Mouse (Mus musculus) lung, adult 18-20 months (tissue): ENCODE results near the gene Adam1a.

ENCODE experiments used
- DNase-seq, 2 experiments: peaks; one replicate each; pipeline ENCODE4 v3.0.0; 2022; ENCODE audit warnings: mixed read lengths in 2 of 2

Gene Adam1a

DNA sequence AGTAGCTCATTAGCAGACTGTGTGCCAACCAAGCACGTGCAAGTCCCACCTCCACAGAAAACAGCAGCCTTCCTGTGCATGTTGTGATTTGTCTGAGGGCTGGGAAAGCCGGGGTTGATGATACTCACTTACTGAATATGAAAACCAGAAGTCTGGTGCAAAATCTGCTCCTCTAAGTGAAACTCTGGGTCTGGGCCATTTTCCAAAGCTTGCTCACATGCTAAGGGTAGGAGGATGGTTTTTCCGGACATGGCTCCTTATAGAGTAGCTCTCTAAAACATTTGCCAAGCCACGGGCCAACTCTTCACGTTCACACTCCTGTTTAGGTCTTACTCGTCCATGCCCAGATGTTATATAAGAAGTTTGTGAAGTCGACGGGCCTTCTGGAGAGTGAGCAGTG lies 52.0 kb downstream of the Adam1a start:
- no peak for DNase-seq

DNA sequence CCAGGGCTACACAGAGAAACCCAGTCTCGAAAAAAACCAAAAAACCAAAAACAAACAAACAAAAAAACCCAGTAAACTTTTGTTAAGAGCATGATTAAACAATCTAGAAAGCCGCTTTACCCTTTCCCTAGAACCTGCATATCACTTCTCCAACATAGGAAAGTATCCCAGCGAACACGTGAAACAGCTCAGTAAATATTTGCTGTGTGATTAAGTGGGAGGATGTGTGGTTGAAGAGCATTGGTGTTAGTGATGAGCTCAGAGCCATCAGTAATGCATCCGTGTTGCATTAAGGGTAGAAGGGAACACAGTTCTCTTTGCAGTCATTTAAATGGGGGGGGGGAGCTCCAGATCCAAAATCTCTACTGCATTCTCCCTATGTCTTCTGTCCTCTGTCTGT lies 60.5 kb downstream of the Adam1a start:
- no peak for DNase-seq

GRCm38 (mm10) chr5:121477680-121478079 lies 67.6 kb downstream of the Adam1a start:
- peak in 1 of 2 experiments; percentile 34 for DNase-seq

DNA sequence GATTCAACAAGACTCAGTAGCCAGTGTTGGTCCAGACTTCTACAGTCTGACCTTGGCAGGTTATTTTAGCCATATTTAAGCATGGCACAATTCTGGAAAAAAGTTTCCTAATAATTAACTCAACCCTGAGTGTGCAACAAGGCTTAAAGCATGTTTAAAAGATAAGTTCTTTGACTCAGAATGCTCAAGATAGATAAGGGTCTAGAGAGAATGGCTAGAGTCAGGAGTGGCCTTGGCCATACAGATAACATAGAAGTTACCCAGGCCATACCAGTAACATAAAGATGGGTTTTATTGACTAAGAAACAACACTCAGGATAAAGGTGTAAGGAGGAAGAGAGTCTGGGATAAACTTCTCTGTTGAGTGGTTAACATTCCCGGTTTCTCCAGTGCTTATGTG lies 69.2 kb downstream of the Adam1a start:
- DNase-seq, result no peak

DNA sequence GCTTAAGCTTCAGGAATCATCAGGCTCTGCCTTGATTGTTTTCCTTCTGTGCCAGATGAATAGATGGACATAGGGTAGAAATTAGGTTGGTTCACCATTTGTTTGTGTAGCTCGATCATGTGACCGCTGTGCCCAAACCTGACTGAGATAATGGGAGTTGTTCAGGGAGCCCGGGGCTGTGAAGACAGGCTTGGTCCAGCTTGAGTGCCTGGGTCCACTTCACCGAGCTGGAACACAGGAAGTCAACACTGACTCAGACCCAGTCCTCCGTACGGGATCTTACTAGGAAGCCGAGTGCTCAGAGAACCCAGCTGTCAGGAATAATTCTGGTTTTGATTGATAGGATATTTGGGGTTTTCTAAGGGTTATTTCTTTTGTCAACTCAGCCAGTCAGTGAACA lies 70.7 kb downstream of the Adam1a start:
- peak; percentile 56 to 70 for DNase-seq

GRCm38 (mm10) chr5:121472411-121472810 lies 72.9 kb downstream of the Adam1a start:
- no peak for DNase-seq

DNA sequence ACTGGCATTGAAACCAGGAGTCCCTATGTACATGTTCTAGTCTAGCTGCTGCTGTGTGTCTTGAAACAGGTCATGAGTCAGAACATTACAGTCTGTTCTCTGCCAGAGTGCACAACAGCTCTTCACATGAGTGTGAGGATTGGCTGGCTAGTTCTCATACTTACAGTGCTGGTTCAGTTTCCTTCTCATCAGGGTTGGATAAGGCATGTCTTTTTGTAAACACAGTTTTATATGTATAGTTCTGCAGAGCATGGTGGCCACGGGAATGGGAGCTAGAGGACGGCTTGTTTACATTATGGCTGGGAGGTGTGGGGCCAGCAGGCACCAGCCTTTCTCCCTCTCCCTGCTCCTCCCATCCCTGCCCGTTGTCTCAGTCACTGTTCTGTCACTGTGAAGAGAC lies 75.7 kb downstream of the Adam1a start:
- peak; percentile 24 to 48 for DNase-seq
